Mouse (Mus musculus): ENCODE data around the gene Katnbl1.

DNA sequence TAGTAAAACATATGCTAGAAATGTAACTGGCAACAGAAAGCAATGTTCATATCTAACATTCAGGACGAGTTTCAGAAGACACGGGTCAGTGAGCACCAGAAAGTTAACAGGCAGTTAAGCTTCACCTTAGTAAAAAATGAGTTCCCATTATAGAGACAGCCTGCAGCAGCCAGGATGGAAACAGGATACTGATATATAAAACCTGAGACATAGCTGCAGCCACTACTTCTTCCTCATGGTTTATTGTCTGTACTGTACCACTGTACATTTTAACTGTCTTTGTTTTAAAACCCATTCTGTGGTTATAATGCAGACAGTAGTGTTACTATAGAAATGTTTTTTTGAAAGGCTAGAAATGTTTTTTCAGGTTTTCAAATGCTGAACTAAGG is 18.2 kb upstream of the Katnbl1 start:
- TF ChIP-seq CTCF (IDR thresholded peaks at IDR 0.05; ENCODE audit: extremely low read depth, insufficient read length, insufficient replicate concordance, low read depth, low read length) (no peak), POLR2A (IDR thresholded peaks at IDR 0.05; ENCODE audit: low read depth, low read length) (no peak)

Data from small intestine, adult 2 months (tissue).